Mouse (Mus musculus) adrenal gland, adult 10 weeks (tissue): ENCODE data around the gene Calr3. TPM values are rescaled to one million over a fixed set of nuclear protein-coding genes. Genes with fewer than 3 reads are reported as not detected.

Source experiments
- polyA plus RNA-seq: library from polyadenylated mRNA; stranded (reverse); fragments of 350-450 nt; fragmentation: Illumina TruSeq; extraction: RNeasy Lipid Tissue Mini Kit (QIAGEN cat#74804); gene quantifications from one replicate; pipeline ENCODE4 v1.2.3, GENCODE M21; 2014; ENCODE audit warnings: low read depth, low replicate concordance

Calr3 gene
- 6.9 TPM for polyA plus RNA-seq

DNA sequence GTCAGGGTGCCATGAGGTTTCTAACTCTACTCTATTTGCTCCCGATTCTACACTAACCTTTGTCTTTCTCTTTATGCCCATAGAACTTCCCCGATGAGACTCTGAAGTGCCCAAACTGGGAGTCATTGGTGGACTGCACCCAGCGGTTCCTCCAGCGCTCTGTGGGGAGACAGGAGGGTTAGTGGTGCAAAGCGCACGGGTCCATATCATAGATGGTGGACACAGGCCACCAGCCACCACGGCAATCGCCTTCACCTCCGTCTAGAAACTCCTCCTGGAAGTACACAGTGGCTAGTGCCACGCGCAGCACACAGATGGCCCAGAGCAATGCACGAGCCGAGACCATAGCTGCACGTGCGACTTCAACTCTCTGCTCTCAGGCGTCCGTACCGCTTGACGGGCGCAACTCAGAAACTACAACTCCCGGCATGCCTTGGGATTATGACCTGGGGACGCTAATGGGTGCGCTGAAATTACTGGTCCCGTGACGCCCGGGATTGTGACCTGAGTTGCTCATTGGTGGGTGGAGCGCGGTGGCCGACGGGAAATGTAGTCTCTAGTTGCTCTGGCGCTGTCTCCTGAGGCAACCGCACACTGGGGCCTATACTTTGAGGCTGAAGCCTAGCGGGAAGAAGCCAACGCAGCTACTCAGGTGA, at the start of gene Calr3, which contains the start of gene 1700030K09Rik:
Gene Calr3 (minus strand): TSS at position 533 of the 656 bp plus-strand sequence.
Gene 1700030K09Rik (plus strand): TSS at position 543 of the 656 bp plus-strand sequence.

DNA sequence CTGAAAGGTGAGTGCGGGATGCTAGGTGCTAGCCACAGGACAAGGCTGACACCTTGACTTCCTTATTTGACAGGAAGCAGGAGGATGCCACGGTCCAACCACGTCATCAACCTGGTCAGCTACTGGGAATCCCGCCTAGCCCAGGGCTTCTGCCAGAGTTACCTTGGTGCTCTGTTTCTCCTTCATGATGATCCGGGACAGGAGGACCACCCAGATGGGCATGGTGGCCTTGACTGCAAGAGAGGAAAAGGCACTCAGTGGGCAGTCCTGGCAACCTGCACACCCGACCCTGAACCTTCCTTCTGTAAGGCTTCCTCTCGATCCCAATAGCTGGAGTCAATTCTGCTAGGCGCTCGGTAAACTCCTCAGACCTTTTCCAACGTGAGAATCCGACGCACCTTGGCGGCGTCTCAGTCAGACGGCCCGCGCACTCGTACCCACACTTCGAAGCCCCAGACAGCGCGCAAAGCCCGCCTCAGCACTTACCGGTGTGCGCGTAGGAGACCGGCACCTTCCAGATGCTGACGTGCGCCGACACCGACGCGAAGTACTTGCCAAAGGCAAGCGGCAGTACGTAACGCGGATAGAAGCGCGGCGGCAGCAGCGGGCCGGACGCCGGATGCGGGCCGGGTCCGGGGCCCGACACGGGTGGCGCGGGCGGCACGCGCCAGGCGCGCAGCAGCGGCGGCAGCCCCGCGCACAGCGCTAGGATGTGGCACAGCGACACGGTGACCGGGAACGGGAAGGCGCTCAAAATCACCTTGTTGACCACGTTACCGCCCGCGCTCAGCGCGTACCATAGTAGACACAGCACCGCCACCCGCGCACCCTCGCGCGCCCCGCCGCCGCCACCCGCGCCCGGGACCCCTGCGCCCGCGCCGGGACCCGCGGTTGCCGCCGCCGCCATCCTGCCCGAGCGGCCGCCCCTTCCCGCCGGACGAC, 48.3 kb upstream of the Calr3 start, which contains the start of gene Slc35e1:
Gene Slc35e1 (minus strand): TSS at position 935 of the 942 bp plus-strand sequence.

DNA sequence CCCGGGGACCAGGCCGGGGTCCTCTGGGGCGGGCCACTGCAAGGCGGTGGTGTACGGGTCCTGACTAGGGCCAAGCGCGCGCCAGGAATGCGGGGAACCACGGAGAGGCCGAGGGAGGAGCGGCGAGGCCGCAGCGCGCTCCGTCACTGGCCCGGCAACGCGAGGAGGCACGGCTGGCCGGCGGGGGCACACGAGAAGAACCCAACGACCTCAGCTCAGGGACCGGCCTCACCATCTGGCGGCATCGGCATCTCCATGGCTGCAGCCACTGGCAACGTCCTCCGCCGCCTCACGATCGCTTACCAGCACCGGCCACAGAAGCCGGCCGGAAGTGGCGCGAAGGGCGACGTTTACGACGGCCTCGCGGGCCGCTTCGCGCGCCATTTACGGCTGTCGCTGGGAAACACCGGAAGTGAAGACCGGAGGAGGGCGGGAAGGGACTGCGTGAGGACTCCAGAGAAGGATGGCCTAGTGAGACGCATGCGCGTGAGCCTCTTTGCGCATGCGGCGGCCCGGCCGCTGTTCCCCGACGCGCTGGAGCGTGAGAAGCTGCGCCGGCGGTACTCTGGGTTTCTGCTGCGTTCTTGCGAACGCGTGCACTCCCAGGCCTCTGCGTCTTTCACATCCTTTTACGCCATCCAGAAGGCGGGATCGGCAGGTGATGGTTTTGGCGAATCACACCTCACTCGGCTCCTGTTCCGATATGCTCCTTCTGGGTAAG, 31.3 kb upstream of the Calr3 start, which contains the start of gene Cherp:
Gene Cherp (minus strand): TSS at position 401 of the 721 bp plus-strand sequence.

DNA sequence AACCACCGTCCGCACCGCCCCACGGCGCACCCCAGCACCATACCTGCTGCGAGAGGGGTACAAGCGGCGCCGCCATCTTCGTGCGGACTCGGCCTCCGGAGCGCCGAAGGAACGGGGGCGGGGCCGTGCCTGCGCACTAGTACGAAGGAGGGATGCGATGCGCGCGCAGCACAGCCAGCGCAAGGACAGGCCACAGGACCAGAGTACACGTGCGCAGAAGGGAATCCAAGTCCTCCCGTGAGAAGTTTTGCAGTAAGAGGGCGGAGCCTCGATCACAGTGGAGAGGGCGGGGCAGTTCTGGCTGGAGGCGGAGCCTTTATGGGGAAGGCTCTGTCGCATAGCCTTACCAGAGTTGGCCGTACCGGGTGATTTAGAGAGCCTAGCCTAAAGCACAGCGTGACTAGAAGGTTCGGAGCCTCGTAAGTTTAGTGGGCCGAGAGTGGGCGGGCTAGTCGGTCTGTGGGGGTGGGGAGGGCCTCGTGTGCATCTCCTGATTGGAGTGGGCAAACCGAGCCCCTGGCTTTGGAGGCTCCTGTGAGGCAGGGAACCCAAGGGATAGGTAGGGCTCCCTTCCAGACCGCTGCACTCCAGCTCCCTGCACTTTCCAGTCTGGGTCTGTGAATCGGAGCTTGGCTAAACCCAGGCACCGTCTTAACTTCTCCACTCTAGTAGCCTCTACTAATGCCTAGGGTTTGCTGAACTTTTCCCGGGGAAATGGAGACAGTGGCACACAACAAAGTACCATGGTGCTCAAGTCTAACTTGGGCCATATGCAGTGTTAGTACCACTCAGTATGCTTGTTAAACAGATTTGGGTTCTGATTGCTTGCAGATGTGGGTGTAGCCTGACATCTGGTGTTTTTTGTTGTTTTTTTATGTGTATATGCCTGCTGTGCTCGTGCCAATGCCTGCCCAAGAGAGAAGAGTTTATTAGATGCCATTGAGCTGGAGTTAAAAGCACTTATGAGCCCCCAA, 22.0 kb downstream of the Calr3 start, which contains the start of gene Eps15l1:
Gene Eps15l1 (minus strand): TSS at position 99 of the 974 bp plus-strand sequence.

Other genes starting within 250 kb of the Calr3 start
- gene Cib3, start 231.0 kb downstream of the Calr3 start, polyA plus RNA-seq: not detected
- gene Gm11034, start 230.2 kb downstream of the Calr3 start, polyA plus RNA-seq: not detected
- gene Fam32a, start 224.1 kb downstream of the Calr3 start, polyA plus RNA-seq: 80.7 TPM
- 13.4 TPM for gene Ap1m1, start 203.9 kb downstream of the Calr3 start, polyA plus RNA-seq
- gene Gm10282, start 138.6 kb downstream of the Calr3 start, polyA plus RNA-seq: 2.2 TPM
- gene Klf2, start 124.8 kb downstream of the Calr3 start, polyA plus RNA-seq: 16.3 TPM
- 32.2 TPM for gene Eps15l1, start 22.4 kb downstream of the Calr3 start, polyA plus RNA-seq
- gene 1700030K09Rik, start within 50 bp of the Calr3 start, polyA plus RNA-seq: 1.6 TPM
- 5.4 TPM for gene Cherp, start 31.4 kb upstream of the Calr3 start, polyA plus RNA-seq
- gene Slc35e1, start 48.7 kb upstream of the Calr3 start, polyA plus RNA-seq: 26.6 TPM
- 2.4 TPM for gene Med26, start 104.4 kb upstream of the Calr3 start, polyA plus RNA-seq
- 41.8 TPM for gene Smim7, start 127.2 kb upstream of the Calr3 start, polyA plus RNA-seq
- 1.6 TPM for gene Tmem38a, start 128.2 kb upstream of the Calr3 start, polyA plus RNA-seq
- gene Nwd1, start 202.8 kb upstream of the Calr3 start, polyA plus RNA-seq: 0.12 TPM